Mouse (Mus musculus) spleen, postnatal 10 days (tissue): ENCODE measurements around the gene Adgrg2.
A peak's percentile ranks its signal among the peaks of the same experiment; 100 is the strongest.

Experiments
- DNase-seq, 2 experiments: peaks; one replicate each; pipeline ENCODE4 v3.0.0; 2021 to 2022; ENCODE audit warnings: low spot score in 2 of 2

Adgrg2 gene

GRCm38 (mm10) chrX:160390464-160390956, at the start of gene Adgrg2:
Adgrg2 (plus strand) TSS chrX:160390690.
- peak in 1 of 2 experiments; percentile 18 for DNase-seq

GRCm38 (mm10) chrX:160350995-160351394, 39.5 kb upstream of the Adgrg2 start:
- no peak for DNase-seq

- no peak for DNase-seq
These were observed 38.4 kb upstream of the Adgrg2 start for GRCm38 (mm10) chrX:160351967-160352677.

- no peak for DNase-seq
These were observed 5.6 kb upstream of the Adgrg2 start for GRCm38 (mm10) chrX:160384748-160385501.

- DNase-seq = no peak
These were observed 5.1 kb upstream of the Adgrg2 start for GRCm38 (mm10) chrX:160385502-160385772.

- DNase-seq = no peak
These were observed 22.5 kb downstream of the Adgrg2 start for GRCm38 (mm10) chrX:160412930-160413453.

- DNase-seq = no peak
These were observed 23.4 kb downstream of the Adgrg2 start for GRCm38 (mm10) chrX:160413881-160414395.

- DNase-seq = no peak
These were observed 27.9 kb downstream of the Adgrg2 start for GRCm38 (mm10) chrX:160418397-160418796.

GRCm38 (mm10) chrX:160423737-160424136, 33.2 kb downstream of the Adgrg2 start:
- no peak for DNase-seq

- DNase-seq = no peak
These were observed 36.0 kb downstream of the Adgrg2 start for GRCm38 (mm10) chrX:160426486-160426885.

GRCm38 (mm10) chrX:160426930-160427329, 36.4 kb downstream of the Adgrg2 start:
- no peak for DNase-seq

- DNase-seq = no peak
These were observed 41.7 kb downstream of the Adgrg2 start for GRCm38 (mm10) chrX:160432192-160432591.

- DNase-seq = no peak
These were observed 50.8 kb downstream of the Adgrg2 start for GRCm38 (mm10) chrX:160441272-160441671.

- DNase-seq = no peak
These were observed 57.9 kb downstream of the Adgrg2 start for GRCm38 (mm10) chrX:160448351-160448750.

GRCm38 (mm10) chrX:160449363-160449762, 58.9 kb downstream of the Adgrg2 start:
- no peak for DNase-seq

GRCm38 (mm10) chrX:160455686-160456085, 65.2 kb downstream of the Adgrg2 start:
- DNase-seq = no peak

- no peak for DNase-seq
These were observed 80.8 kb downstream of the Adgrg2 start for GRCm38 (mm10) chrX:160471257-160471786.

GRCm38 (mm10) chrX:160489784-160490183, 99.3 kb downstream of the Adgrg2 start:
- no peak for DNase-seq

- no peak for DNase-seq
These were observed 103.8 kb downstream of the Adgrg2 start for GRCm38 (mm10) chrX:160494333-160494732.

- no peak for DNase-seq
These were observed 104.4 kb downstream of the Adgrg2 start for GRCm38 (mm10) chrX:160494921-160495320.

- no peak for DNase-seq
These were observed 106.0 kb downstream of the Adgrg2 start for GRCm38 (mm10) chrX:160496473-160496872.

GRCm38 (mm10) chrX:160501095-160501494, 110.6 kb downstream of the Adgrg2 start:
- DNase-seq = no peak
